Mouse (Mus musculus) bone marrow macrophage, adult 2 months (primary cell): ENCODE results near the gene Shc1.

Experiments
- CTCF ChIP-seq: IDR thresholded peaks from 2 replicates; pipeline ENCODE4 v1.5.1; 2012; ENCODE audit warnings: low read depth, mild to moderate bottlenecking, low read length, moderate library complexity
- POLR2A ChIP-seq: IDR thresholded peaks from 2 replicates; pipeline ENCODE4 v1.6.1; 2012; ENCODE audit warnings: mild to moderate bottlenecking, low read depth, low read length, borderline replicate concordance

DNA sequence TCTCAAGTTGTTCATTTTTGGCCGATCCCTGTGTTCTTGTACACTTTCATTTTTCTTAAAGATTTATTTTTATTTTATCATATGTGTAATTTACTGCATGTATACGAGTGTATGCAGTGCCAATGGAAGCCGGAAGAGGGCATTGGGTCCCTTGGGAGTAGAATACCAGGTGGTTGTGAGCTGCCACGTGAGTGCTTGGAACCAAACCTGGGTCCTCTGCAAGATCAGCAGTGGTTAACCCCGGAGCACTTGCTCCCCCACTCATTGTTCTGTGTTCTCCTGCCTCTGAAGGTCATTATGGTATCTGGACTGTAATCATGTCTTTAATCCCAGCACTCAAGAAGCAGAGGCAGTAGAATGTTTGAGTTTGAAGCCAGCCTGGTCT, 6.9 kb downstream of the Shc1 start:
- TF ChIP-seq CTCF (no peak), POLR2A (no peak)
